Mouse (Mus musculus) brain, embryonic 14.5 days (tissue): ENCODE data around the gene Rbfox3.

Source experiments
- CTCF ChIP-seq: fragments of 200-500 bp; IDR thresholded peaks from 2 replicates; pipeline ENCODE4 v1.5.1; 2012; ENCODE audit warnings: inconsistent platforms, mild to moderate bottlenecking, moderate library complexity, borderline replicate concordance; ENCODE audit not compliant: insufficient read depth, insufficient read length; ENCODE audit errors: extremely low read depth
- POLR2A ChIP-seq: fragments of 200-500 bp; IDR thresholded peaks from 2 replicates; pipeline ENCODE4 v1.6.1; 2012; ENCODE audit warnings: mild to moderate bottlenecking, inconsistent platforms, borderline replicate concordance; ENCODE audit not compliant: poor library complexity, insufficient read depth, insufficient read length, severe bottlenecking; ENCODE audit errors: extremely low read depth

DNA sequence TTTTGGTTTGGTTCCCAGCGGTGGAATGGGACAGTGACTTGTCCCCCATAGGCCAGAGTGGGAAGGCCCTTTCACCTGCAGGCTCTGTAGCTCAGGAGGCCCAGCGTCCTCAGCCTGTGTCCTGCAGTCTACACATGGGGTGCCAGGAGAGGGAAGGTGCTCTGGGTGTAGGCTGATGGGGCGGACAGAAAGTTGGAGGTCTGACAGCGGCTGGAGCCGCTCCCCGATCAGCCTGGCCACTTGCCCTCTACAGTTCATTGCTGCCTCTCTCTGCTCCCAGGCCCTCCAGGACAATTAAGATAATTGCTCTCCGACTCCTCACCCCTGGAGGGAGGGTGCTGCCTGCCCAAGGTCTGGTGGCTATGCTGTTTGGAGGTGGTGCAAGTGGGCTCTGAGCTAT is 392.7 kb downstream of the Rbfox3 start:
- TF ChIP-seq CTCF (no peak), POLR2A (no peak)
